Mouse (Mus musculus): ENCODE data around the gene Tbc1d8b.

DNA sequence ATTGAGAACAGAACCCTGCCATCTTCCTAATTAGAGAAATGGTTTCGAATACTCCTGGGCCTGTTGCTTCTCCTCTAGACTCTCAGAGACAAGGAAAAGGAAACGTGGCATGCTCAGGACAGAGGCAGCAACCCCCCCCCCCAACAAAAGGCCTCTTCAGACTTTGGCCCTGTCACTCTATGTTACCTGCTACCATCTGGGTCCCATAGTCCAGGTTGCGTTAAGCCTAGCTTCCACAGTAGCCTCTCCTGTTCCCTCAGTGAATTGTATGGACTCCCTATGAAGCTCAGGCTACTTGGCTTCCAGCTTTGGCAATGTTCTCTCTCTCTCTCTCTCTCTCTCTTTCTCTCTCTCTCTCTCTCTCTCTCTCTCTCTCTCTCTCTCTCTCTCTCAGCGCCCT is 96.8 kb downstream of the Tbc1d8b start:
- TF ChIP-seq CTCF (IDR thresholded peaks at IDR 0.05; ENCODE audit: low read depth): no peak
- TF ChIP-seq EP300 (IDR thresholded peaks at IDR 0.05; ENCODE audit: low read depth): no peak
